Mouse (Mus musculus): ENCODE measurements around the gene Slc38a1.
"Not testable (repeated sequence)": the region's sequence is repeated elsewhere in the genome, so short reads cannot be mapped to it uniquely, and the experiment has no call there.

Gene Slc38a1

GRCm38 (mm10) chr15:96658275-96658602 lies 15.5 kb upstream of the Slc38a1 start:
- in situ Hi-C loops (cut with MboI, MseI): no loop called here

GRCm38 (mm10) chr15:96657576-96658274 lies 15.0 kb upstream of the Slc38a1 start:
- in situ Hi-C loops (cut with MboI, MseI): no loop called here

DNA sequence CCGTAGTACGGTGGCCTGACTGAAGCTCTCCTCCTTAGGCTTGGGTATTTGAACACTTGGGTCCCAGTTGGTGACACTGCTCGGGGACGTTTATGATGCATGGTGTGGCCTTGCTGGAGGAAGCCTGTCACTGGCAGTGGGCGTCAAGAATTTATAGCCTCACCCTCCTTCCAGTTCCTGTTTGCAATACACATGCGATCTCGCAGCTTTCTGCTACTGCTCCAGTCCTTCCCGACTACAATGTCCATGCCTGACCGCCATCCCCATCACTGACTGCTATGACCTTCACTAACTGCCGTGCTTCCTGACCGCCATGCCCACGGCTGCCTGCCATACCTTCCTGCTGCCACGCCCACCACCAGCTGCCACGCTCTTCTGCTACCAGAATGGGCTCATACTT lies 12.8 kb upstream of the Slc38a1 start:
- in situ Hi-C loops (cut with MboI, MseI): no loop called here

GRCm38 (mm10) chr15:96654714-96655113 lies 12.0 kb upstream of the Slc38a1 start:
- in situ Hi-C loops (cut with MboI, MseI): no loop called here

DNA sequence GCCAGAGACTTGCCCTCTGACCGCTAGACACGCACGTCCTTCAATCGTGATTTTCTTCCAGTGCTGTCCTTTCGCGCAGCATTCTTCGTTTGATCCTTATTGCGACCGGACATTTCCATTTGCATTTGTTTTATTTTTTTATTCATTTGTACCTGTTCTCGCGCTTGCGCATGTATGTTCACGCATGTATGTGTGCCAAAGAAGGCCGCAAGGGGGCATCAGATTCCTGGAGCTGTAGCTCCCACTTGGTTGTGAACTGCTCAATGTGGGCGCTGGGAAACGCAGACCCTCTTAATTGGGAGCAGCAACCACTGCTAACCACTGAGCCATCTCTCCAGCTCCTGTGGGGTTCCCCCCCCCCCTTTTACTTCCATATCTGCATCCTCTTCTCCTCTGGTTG lies 10.3 kb upstream of the Slc38a1 start:
- in situ Hi-C loops (cut with MboI, MseI): no loop called here

- in situ Hi-C loops (cut with MboI, MseI): no loop called here
These were observed 9.8 kb upstream of the Slc38a1 start for GRCm38 (mm10) chr15:96652531-96652930.

DNA sequence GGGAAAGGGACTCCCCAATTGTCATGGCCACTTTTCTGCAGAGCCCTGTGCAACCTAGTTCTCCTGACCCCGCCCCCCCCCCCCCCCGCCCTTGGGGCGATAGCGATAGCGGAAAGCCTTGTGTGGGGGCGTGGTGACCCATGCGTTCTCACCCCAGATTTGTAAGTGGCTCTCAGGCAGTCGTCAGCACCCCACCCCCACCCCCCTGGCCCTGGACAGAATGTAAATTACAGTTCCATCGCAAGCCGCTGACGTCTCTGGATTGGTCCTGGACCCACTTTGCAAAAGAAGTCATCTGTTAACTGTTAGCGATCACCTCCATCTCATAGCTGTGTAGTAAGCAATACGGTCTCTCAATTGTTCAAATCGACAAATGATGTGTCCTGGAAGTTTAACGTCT lies 4.7 kb upstream of the Slc38a1 start:
- in situ Hi-C loops (cut with MboI, MseI): loop anchor here (10.0 kb wide), 1 partner anchor 1017 kb away; no protein-coding TSS in a partner anchor

- in situ Hi-C loops (cut with MboI, MseI): loop anchor here (5.0 to 10.0 kb wide), 2 partner anchors 355 to 1023 kb away; partner anchors contain the start of gene Arid2
These were observed 785 bp downstream of the Slc38a1 start for GRCm38 (mm10) chr15:96641821-96642435.

GRCm38 (mm10) chr15:96641111-96641820 lies 1.4 kb downstream of the Slc38a1 start:
- in situ Hi-C loops (cut with MboI, MseI): loop anchor here (5.0 to 10.0 kb wide), 2 partner anchors 354 to 1024 kb away; partner anchors contain the start of gene Arid2

- in situ Hi-C loops (cut with MboI, MseI): loop anchor here (5.0 to 10.0 kb wide), 2 partner anchors 353 to 1024 kb away; partner anchors contain the start of gene Arid2
These were observed 2.3 kb downstream of the Slc38a1 start for GRCm38 (mm10) chr15:96640291-96640985.

DNA sequence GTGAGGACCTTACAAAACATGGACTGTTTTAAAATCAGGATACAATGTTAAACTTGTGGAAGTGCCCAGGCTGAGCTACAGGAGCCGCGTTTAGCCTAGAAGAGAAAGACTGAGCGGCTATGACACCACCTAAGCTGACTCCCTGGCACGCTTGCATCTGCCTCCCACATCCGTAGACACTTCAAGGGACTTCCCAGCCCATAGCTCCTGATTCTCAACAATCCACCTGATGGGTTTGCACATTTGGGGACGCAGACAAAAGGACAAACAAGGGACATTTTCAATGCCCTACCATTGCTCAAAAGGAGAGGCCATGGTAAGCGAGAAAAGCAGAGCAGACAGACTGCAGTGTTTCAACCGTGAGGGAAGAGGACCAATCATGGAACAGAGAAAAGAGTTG lies 3.1 kb downstream of the Slc38a1 start:
- in situ Hi-C loops (cut with MboI, MseI): loop anchor here (5.0 to 10.0 kb wide), 3 partner anchors 352 to 1025 kb away; partner anchors contain the start of gene Arid2

DNA sequence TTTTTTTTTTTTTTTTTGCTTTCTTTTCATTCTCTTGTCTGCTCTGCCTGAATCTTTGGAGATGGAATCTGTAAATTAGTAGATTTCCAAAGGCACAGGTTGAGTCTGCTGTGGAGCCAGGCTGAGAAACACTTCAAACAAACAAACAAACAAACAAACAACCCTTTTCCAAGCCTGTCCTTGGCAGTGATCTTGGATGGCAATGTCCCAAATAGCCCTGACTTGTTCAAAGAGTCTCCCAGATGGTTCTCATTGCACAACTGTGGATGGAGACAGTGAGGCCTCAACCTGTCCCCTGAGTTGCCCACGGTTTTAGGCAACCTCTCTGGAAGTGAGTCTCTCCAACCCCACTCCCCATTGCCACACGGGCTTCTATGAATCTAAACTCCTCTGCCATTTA lies 4.1 kb downstream of the Slc38a1 start:
- in situ Hi-C loops (cut with MboI, MseI): loop anchor here (10.0 kb wide), 1 partner anchor 726 kb away; no protein-coding TSS in a partner anchor

GRCm38 (mm10) chr15:96638173-96638572 lies 4.5 kb downstream of the Slc38a1 start:
- in situ Hi-C loops (cut with MboI, MseI): loop anchor here (10.0 kb wide), 1 partner anchor 727 kb away; no protein-coding TSS in a partner anchor

- in situ Hi-C loops (cut with MboI, MseI): loop anchor here (10.0 kb wide), 1 partner anchor 730 kb away; no protein-coding TSS in a partner anchor
These were observed 7.9 kb downstream of the Slc38a1 start for GRCm38 (mm10) chr15:96634670-96635405.

GRCm38 (mm10) chr15:96632201-96632600 lies 10.5 kb downstream of the Slc38a1 start:
- in situ Hi-C loops (cut with MboI, MseI): loop anchor here (10.0 kb wide), 1 partner anchor 733 kb away; no protein-coding TSS in a partner anchor

DNA sequence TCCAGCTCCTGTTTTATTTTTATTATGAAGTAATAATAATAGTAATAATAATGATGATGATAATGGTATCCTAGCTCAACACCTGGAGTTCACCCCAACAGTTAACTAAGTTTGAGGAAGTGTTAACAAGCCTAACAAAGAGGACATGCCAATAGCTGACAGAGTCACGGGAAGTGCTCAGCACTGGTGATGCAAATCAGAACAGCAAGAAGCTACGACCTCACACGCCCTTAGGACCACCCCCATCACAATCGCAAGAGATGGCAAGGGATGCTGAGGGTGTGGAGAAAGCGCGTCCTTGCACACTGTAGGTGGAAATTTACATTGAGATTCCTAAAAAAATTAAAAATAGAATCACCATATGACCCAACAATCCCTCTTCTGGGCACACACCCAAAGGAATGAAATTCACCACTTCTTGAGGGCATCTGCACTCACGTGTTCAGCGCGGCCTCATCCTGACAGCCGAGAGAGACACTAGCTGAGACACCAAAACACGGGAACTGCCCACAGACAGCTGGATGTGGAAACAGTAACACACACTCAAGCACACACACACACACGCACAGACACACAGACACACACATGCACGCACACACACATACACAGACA lies 11.5 kb downstream of the Slc38a1 start:
- in situ Hi-C loops (cut with MboI, MseI): loop anchor here (10.0 kb wide), 1 partner anchor 734 kb away; no protein-coding TSS in a partner anchor

- in situ Hi-C loops (cut with MboI, MseI): no loop called here
These were observed 14.5 kb downstream of the Slc38a1 start for GRCm38 (mm10) chr15:96628256-96628655.

DNA sequence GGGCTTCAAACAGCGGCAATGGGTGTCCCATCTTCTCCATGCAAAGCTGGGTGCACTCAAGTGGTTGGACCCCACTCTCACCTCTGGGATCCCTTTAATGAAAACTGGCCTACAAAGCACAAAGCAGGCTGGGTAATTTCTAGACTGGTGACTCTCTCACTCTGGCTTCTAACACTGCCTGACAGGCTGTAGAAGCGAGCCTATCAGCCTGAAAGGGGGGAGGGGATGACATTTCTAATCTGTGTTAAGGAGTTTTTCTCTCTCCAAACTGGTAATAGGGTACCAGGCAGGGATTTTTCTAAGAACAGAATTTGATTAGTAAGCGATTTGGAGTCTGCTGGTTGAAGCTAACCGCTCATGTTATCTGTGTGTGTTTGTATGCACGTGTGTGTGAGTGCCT lies 15.8 kb downstream of the Slc38a1 start:
- in situ Hi-C loops (cut with MboI, MseI): no loop called here

GRCm38 (mm10) chr15:96625012-96625411 lies 17.7 kb downstream of the Slc38a1 start:
- in situ Hi-C loops (cut with MboI, MseI): not testable (repeated sequence)

GRCm38 (mm10) chr15:96622376-96622775 lies 20.3 kb downstream of the Slc38a1 start:
- in situ Hi-C loops (cut with MboI, MseI): no loop called here
